Comparison of ENCODE assay signal across 17 mouse cellular contexts in genomic region chr17:48880590-48880989, GRCm38 (mm10). TPM values are rescaled to one million over a fixed set of nuclear protein-coding genes. Genes with fewer than 3 reads are reported as not detected.
"Had no signal": no experiment of that assay in that cellular context is flagged by ENCODE, and none has a peak within 500 bp of the region (broad histone marks: within the 10 kb centered on the region; RNA-seq: fewer than 3 reads in every experiment).

No protein-coding gene starts in this region.

- H3K4me3 ChIP-seq: kidney, embryonic 15.5 days; limb, embryonic 13.5 days; megakaryocyte, embryonic 14.5 days; midbrain, embryonic 15.5 days; neural tube, embryonic 13.5 days had no signal

- H3K9me3 ChIP-seq: kidney, embryonic 15.5 days; limb, embryonic 13.5 days; midbrain, embryonic 15.5 days had no signal

- H3K36me3 ChIP-seq: kidney, embryonic 15.5 days; limb, embryonic 13.5 days; midbrain, embryonic 15.5 days; neural tube, embryonic 13.5 days had no signal

- H3K4me2 ChIP-seq: kidney, embryonic 15.5 days; limb, embryonic 13.5 days; midbrain, embryonic 15.5 days; neural tube, embryonic 13.5 days had no signal

- ATAC-seq: lung, postnatal 0 days; midbrain, embryonic 15.5 days had no signal

- H3K9ac ChIP-seq: kidney, embryonic 15.5 days; limb, embryonic 13.5 days; liver, embryonic 14.5 days; midbrain, embryonic 15.5 days; neural tube, embryonic 13.5 days had no signal

- DNase-seq: kidney, adult 2 months; kidney, postnatal 36 days; left cerebral cortex, postnatal 4 days; lung, adult 18-20 months; lung, postnatal 36 days; right cerebral cortex, adult 18-20 months; right cerebral cortex, postnatal 25 days; thymus, postnatal 4 days had no signal

- H3K27ac ChIP-seq: kidney, embryonic 15.5 days; limb, embryonic 13.5 days; liver, embryonic 14.5 days; midbrain, embryonic 15.5 days; neural tube, embryonic 13.5 days; stomach, postnatal 0 days had no signal

- H3K27me3 ChIP-seq: kidney, embryonic 15.5 days; limb, embryonic 13.5 days; megakaryocyte, embryonic 14.5 days; midbrain, embryonic 15.5 days; neural tube, embryonic 13.5 days had no signal

- H3K4me1 ChIP-seq: kidney, embryonic 15.5 days; limb, embryonic 13.5 days; megakaryocyte, embryonic 14.5 days; midbrain, embryonic 15.5 days; neural tube, embryonic 13.5 days had no signal

RNA-seq across cellular contexts. Expression of gene Lrfn2, which starts 51.6 kb away (rescaled TPM):
- total RNA-seq: liver, adult 2 months had no signal
- polyA plus RNA-seq: liver, adult 2 months had no signal
